Mouse (Mus musculus): ENCODE measurements around the gene Slc7a10. TPM values are rescaled to one million over a fixed set of nuclear protein-coding genes. Genes with fewer than 3 reads are reported as not detected.

The Slc7a10 gene
- polyA plus RNA-seq, 1 experiment from 2014 or later = 20.2 TPM

Other genes starting within 250 kb of the Slc7a10 start
- gene Cebpg, start 129.8 kb upstream of the Slc7a10 start, polyA plus RNA-seq (2014; fragmentation: Nextera tagmentation; extraction: Ambion mirVana) = 27.2 and 32.4 TPM in 2 replicates
- gene Cebpa, start 67.1 kb upstream of the Slc7a10 start, polyA plus RNA-seq (2014; fragmentation: Nextera tagmentation; extraction: Ambion mirVana) = 0.62 and 0.77 TPM in 2 replicates
- 27.7 and 33.0 TPM in 2 replicates for gene Lrp3, start 29.1 kb downstream of the Slc7a10 start, polyA plus RNA-seq (2014; fragmentation: Nextera tagmentation; extraction: Ambion mirVana)
- gene Gpatch1, start 132.1 kb downstream of the Slc7a10 start, polyA plus RNA-seq (2014; fragmentation: Nextera tagmentation; extraction: Ambion mirVana) = 21.7 and 21.8 TPM in 2 replicates
- 5.8 TPM in 2 replicates for gene Rhpn2, start 147.8 kb downstream of the Slc7a10 start, polyA plus RNA-seq (2014; fragmentation: Nextera tagmentation; extraction: Ambion mirVana)
- 16.6 and 17.8 TPM in 2 replicates for gene Faap24, start 210.5 kb downstream of the Slc7a10 start, polyA plus RNA-seq (2014; fragmentation: Nextera tagmentation; extraction: Ambion mirVana)
- gene Cep89, start 210.7 kb downstream of the Slc7a10 start, polyA plus RNA-seq (2014; fragmentation: Nextera tagmentation; extraction: Ambion mirVana) = 24.2 and 25.1 TPM in 2 replicates